Mouse (Mus musculus) myocyte (in vitro differentiated cells): ENCODE results near the gene Dph1. TPM values are rescaled to one million over a fixed set of nuclear protein-coding genes. Genes with fewer than 3 reads are reported as not detected.

Experiments
- H3K27me3 ChIP-seq: one replicate; pipeline ENCODE4 v1.6.1; 2011; ENCODE audit not compliant: control insufficient read depth, insufficient read depth, insufficient read length
- H3K36me3 ChIP-seq: one replicate; pipeline ENCODE4 v1.6.1; 2011; ENCODE audit not compliant: control insufficient read depth, insufficient read depth
- H3K4me2 ChIP-seq: one replicate; pipeline ENCODE4 v1.6.1; 2011; ENCODE audit warnings: low read depth, control low read depth
- H3K4me3 ChIP-seq: one replicate; pipeline ENCODE4 v1.5.1; 2011; ENCODE audit warnings: mild to moderate bottlenecking, control low read depth, moderate library complexity
- H3K79me2 ChIP-seq: one replicate; pipeline ENCODE4 v1.6.1; 2011; ENCODE audit not compliant: control insufficient read depth, insufficient read depth
- H3ac ChIP-seq: one replicate; pipeline ENCODE4 v1.6.1; 2011; ENCODE audit not compliant: control insufficient read depth, insufficient read length
- CEBPB ChIP-seq: IDR thresholded peaks from 2 replicates; pipeline ENCODE4 v1.6.1; 2011; ENCODE audit warnings: mild to moderate bottlenecking, moderate library complexity; ENCODE audit not compliant: poor library complexity, insufficient read depth, severe bottlenecking
- E2F4 ChIP-seq: IDR thresholded peaks from one replicate; pipeline ENCODE4 v1.6.1; 2011; ENCODE audit warnings: mild to moderate bottlenecking, control low read depth, moderate library complexity; ENCODE audit not compliant: insufficient read depth
- MAX ChIP-seq: IDR thresholded peaks from one replicate; pipeline ENCODE4 v1.6.1; 2011; ENCODE audit warnings: low read depth, mild to moderate bottlenecking, control low read depth
- MYOD1 ChIP-seq, 3 experiments: IDR thresholded peaks; one replicate each; pipeline ENCODE4 v1.6.1; 2011; ENCODE audit warnings: control low read depth in 2 of 3, low read depth in 2 of 3, mild to moderate bottlenecking in 2 of 3, moderate library complexity in 1 of 3; ENCODE audit not compliant: insufficient read length in 2 of 3, control insufficient read depth in 1 of 3
- MYOG ChIP-seq, 3 experiments: IDR thresholded peaks; one replicate each; pipeline ENCODE4 v1.6.1; 2011; ENCODE audit warnings: control low read depth in 2 of 3, low read depth in 2 of 3, mild to moderate bottlenecking in 2 of 3; ENCODE audit not compliant: insufficient read length in 2 of 3, control insufficient read depth in 1 of 3, insufficient read depth in 1 of 3
- POLR2A ChIP-seq: IDR thresholded peaks from one replicate; pipeline ENCODE4 v1.6.1; 2011; ENCODE audit warnings: low read depth, mild to moderate bottlenecking, control low read depth, moderate library complexity; ENCODE audit not compliant: insufficient read length
- POLR2AphosphoS2 ChIP-seq: IDR thresholded peaks from one replicate; pipeline ENCODE4 v1.6.1; 2011; ENCODE audit warnings: low read depth, control low read depth; ENCODE audit not compliant: insufficient read length
- REST ChIP-seq: IDR thresholded peaks from one replicate; pipeline ENCODE4 v1.6.1; 2011; ENCODE audit warnings: mild to moderate bottlenecking, control low read depth, moderate library complexity; ENCODE audit not compliant: insufficient read depth, insufficient read length
- SRF ChIP-seq: IDR thresholded peaks from one replicate; pipeline ENCODE4 v1.6.1; 2011; ENCODE audit warnings: low read depth; ENCODE audit not compliant: control insufficient read depth, insufficient read length
- TCF12 ChIP-seq: IDR thresholded peaks from one replicate; pipeline ENCODE4 v1.6.1; 2011; ENCODE audit warnings: mild to moderate bottlenecking, control low read depth; ENCODE audit not compliant: poor library complexity, insufficient read depth, severe bottlenecking
- TCF3 ChIP-seq: IDR thresholded peaks from one replicate; pipeline ENCODE4 v1.6.1; 2011; ENCODE audit warnings: low read depth, control low read depth; ENCODE audit not compliant: insufficient read length
- USF1 ChIP-seq: IDR thresholded peaks from one replicate; pipeline ENCODE4 v1.6.1; 2011; ENCODE audit warnings: low read depth, mild to moderate bottlenecking, control low read depth, moderate library complexity
- polyA plus RNA-seq: library from polyadenylated mRNA; unstranded; fragments of >200 nt; fragmentation: generic; extraction: Trizol; gene quantifications from one replicate; pipeline ENCODE4 v1.2.1, GENCODE M21; 2012; ENCODE audit warnings: missing spikeins

Dph1 gene
- polyA plus RNA-seq, 1 experiment: 15.8 TPM

- H3K27me3 ChIP-seq: no peaks in the 10 kb centered on the region
- TF ChIP-seq MYOD1 (IDR thresholded peaks at IDR 0.05; ENCODE audit: control insufficient read depth in 1 of 3, insufficient read length in 2 of 3, low read depth in 2 of 3): no peak
- no peak for TF ChIP-seq MAX
- TF ChIP-seq CEBPB: no peak
- TF ChIP-seq MYOG (IDR thresholded peaks at IDR 0.05; ENCODE audit: control insufficient read depth in 1 of 3, insufficient read depth in 1 of 3, insufficient read length in 2 of 3, low read depth in 2 of 3): no peak
- no peak for TF ChIP-seq POLR2A
- no peak for TF ChIP-seq E2F4
- no peak for TF ChIP-seq POLR2AphosphoS2
- no peak for TF ChIP-seq TCF12
- TF ChIP-seq TCF3: no peak
- TF ChIP-seq USF1: no peak
- TF ChIP-seq SRF: no peak
- no peak for TF ChIP-seq REST
- H3K4me2 ChIP-seq: no peak overlapping the region
- no peaks in the 10 kb centered on the region for H3K36me3 ChIP-seq
- H3ac ChIP-seq: no peak overlapping the region
- H3K4me3 ChIP-seq: no peak overlapping the region
- H3K79me2 ChIP-seq: no peaks in the 10 kb centered on the region
These were observed 54.2 kb downstream of the Dph1 start for GRCm38 (mm10) chr11:75136666-75137398.

GRCm38 (mm10) chr11:75135358-75135757 is 55.7 kb downstream of the Dph1 start:
- TF ChIP-seq TCF3 (no peak), USF1 (no peak), TCF12 (no peak)
- Histone ChIP-seq H3K27me3 (no peaks in the 10 kb centered on the region), H3ac (no peak overlapping the region), H3K4me3 (no peak overlapping the region), H3K4me2 (no peak overlapping the region), H3K79me2 (no peaks in the 10 kb centered on the region), H3K36me3 (no peaks in the 10 kb centered on the region)

GRCm38 (mm10) chr11:75134485-75135068 is 56.5 kb downstream of the Dph1 start:
- Histone ChIP-seq H3K4me3 (no peak overlapping the region), H3K79me2 (no peaks in the 10 kb centered on the region), H3K27me3 (no peaks in the 10 kb centered on the region), H3K4me2 (no peak overlapping the region), H3ac (no peak overlapping the region), H3K36me3 (no peaks in the 10 kb centered on the region)
- TF ChIP-seq REST: no peak
- TF ChIP-seq USF1: no peak
- no peak for TF ChIP-seq MYOG (IDR thresholded peaks at IDR 0.05; ENCODE audit: control insufficient read depth in 1 of 3, insufficient read depth in 1 of 3, insufficient read length in 2 of 3, low read depth in 2 of 3)
- no peak for TF ChIP-seq TCF3
- no peak for TF ChIP-seq SRF
- no peak for TF ChIP-seq POLR2AphosphoS2
- no peak for TF ChIP-seq CEBPB
- TF ChIP-seq MYOD1 (IDR thresholded peaks at IDR 0.05; ENCODE audit: control insufficient read depth in 1 of 3, insufficient read length in 2 of 3, low read depth in 2 of 3): no peak
- no peak for TF ChIP-seq MAX
- TF ChIP-seq POLR2A: no peak
- no peak for TF ChIP-seq TCF12

- no peak overlapping the region for H3K4me2 ChIP-seq
These were observed 57.1 kb downstream of the Dph1 start for GRCm38 (mm10) chr11:75133951-75134350.

GRCm38 (mm10) chr11:75133391-75133790 is 57.6 kb downstream of the Dph1 start:
- Histone ChIP-seq H3ac (no peak overlapping the region), H3K4me2 (no peak overlapping the region), H3K27me3 (no peaks in the 10 kb centered on the region), H3K36me3 (no peaks in the 10 kb centered on the region), H3K4me3 (no peak overlapping the region), H3K79me2 (no peaks in the 10 kb centered on the region)
- no peak for TF ChIP-seq MYOG (IDR thresholded peaks at IDR 0.05; ENCODE audit: control insufficient read depth in 1 of 3, insufficient read depth in 1 of 3, insufficient read length in 2 of 3, low read depth in 2 of 3)
- no peak for TF ChIP-seq SRF

More at GRCm38 (mm10) chr11:75133951-75134350, 57.1 kb downstream of the Dph1 start:
- H3K36me3 ChIP-seq: no peaks in the 10 kb centered on the region
- H3ac ChIP-seq: no peak overlapping the region
- no peaks in the 10 kb centered on the region for H3K79me2 ChIP-seq
- no peaks in the 10 kb centered on the region for H3K27me3 ChIP-seq
- H3K4me3 ChIP-seq: no peak overlapping the region
- TF ChIP-seq POLR2A: no peak
- TF ChIP-seq POLR2AphosphoS2: no peak
- no peak for TF ChIP-seq REST
- no peak for TF ChIP-seq USF1
